Mouse (Mus musculus): Measurements from ENCODE around the gene Ttc22. TPM values are rescaled to one million over a fixed set of nuclear protein-coding genes. Genes with fewer than 3 reads are reported as not detected.

Gene Ttc22
- not detected for polyA plus RNA-seq (2014; fragmentation: Illumina TruSeq; extraction: RNeasy Lipid Tissue Mini Kit (QIAGEN cat#74804); ENCODE audit: low read depth, low replicate concordance)

DNA sequence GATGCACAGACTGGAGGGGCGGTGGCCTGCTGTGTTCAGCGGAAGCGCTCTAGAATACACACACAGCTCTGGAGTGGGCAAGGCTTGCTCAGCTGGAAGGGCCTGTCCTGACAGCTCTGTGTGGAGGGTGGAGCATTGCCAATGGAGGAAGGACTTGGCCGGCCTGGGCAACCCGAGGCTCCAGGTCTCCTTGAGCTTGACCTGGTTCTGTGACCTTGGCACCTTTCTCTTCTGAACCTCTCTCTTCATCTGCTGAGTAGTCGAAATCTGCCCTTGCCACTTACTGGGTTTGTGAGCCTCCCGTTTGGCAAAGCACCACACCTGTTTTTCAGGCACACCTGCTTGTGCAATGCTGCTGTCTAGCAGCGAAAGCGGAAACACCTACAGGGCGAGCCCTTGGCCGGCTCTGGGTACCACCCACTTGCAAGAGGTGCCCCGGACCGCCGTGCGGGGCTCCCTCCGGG lies at the start of gene Ttc22:
TSS of gene Ttc22 (plus strand) at position 403 of the 464 bp plus-strand sequence.

DNA sequence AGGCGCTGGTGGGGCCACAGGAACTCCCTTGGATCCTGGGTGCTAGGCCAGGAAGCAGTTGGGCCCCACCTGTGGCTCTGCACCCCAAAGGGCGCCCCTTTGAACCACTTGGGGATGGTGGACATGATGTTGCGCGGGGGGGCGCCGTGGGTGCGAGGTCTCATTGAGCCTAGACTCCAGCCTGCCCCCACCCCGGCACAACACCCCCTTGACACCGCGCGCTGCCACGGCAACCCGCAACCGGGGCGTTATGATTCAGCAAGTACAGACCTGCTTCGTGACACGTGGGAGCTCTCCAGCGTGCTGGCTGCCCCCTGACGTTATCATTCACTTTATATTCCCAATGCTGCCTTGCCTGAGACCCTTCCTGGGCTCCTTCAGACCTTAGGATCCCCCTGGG lies 5.2 kb upstream of the Ttc22 start, which contains the start of gene Lexm:
TSS of gene Lexm (minus strand) at position 186 of the 400 bp plus-strand sequence.

DNA sequence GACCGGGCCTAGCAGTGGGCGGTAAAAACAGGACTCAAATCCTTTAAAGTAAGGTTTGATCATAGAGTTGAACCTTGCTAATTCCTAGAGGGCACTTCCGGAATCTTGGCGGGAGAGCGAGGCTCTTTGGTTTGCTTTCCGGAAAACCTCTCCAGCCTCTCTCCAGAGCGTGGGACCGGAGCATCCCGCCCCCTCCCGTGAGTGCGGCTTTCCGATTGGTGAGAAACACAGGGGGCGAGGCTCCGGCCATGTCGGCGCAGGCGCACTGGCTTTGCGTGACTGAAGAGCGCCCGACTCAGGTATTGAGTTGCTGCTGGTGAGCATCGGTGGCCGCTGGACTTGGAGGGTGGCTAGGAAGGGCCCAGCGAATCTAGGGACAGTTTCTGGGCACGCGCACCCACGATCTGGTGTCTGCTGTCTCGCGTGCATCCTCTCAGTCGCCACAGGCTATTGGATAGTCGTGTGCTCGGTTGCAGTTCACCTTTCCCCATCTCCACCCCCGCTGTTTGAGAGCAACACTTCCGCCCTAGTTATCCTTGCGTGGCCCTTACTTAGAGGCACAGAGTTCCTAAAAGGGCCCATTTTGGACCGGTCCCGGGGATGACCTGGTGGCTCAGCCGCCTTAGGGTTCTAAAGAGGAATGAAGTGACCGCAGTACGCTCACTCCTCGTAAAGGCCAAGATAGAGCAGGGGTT lies 28.7 kb downstream of the Ttc22 start, which contains the start of gene Pars2:
TSS of gene Pars2 (plus strand) at position 237 of the 695 bp plus-strand sequence.

DNA sequence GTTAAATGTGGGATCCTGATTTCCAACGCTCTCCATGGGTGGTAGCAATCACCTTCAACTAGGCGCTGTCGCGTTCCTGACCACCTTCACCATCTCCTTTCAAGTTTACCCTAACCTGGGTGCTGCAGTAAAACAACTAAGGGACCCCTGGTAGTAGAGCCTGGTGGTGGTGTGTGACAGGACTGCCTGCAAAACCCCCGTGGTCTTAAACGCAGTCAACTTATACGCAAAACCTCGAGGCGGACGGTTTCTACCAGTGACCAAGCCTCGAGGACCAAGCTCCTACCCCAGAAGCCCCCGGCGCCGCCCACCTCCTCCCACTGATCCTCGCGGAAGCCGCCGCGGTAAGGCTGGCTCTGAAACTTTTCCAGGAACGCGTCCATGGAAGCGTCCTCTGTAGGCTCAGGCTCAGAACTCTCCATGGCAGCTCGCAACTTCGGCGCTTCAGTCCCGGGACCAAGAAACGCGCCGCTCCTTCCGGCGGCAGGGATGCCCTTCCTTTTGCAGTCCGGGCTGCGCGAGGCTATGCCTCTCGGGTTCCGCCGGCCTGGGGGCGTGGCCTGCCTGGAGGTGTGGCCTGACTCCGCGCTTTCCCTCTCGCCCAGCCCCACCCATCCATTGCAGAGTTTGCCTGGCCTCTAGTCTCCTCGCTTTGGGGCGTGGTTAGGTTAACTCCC lies 56.3 kb downstream of the Ttc22 start, which contains the start of gene Ttc4:
TSS of gene Ttc4 (minus strand) at position 503 of the 677 bp plus-strand sequence.

Other genes starting within 250 kb of the Ttc22 start
- gene Pcsk9, start 158.1 kb upstream of the Ttc22 start, polyA plus RNA-seq (2014; fragmentation: Illumina TruSeq; extraction: RNeasy Lipid Tissue Mini Kit (QIAGEN cat#74804); ENCODE audit: low read depth, low replicate concordance): not detected
- gene Bsnd, start 130.1 kb upstream of the Ttc22 start, polyA plus RNA-seq (2014; fragmentation: Illumina TruSeq; extraction: RNeasy Lipid Tissue Mini Kit (QIAGEN cat#74804); ENCODE audit: low read depth, low replicate concordance): not detected
- 2.7 TPM for gene Dhcr24, start 61.4 kb upstream of the Ttc22 start, polyA plus RNA-seq (2014; fragmentation: Illumina TruSeq; extraction: RNeasy Lipid Tissue Mini Kit (QIAGEN cat#74804); ENCODE audit: low read depth, low replicate concordance)
- not detected for gene Lexm, start 5.2 kb upstream of the Ttc22 start, polyA plus RNA-seq (2014; fragmentation: Illumina TruSeq; extraction: RNeasy Lipid Tissue Mini Kit (QIAGEN cat#74804); ENCODE audit: low read depth, low replicate concordance)
- 9.8 TPM for gene Pars2, start 28.6 kb downstream of the Ttc22 start, polyA plus RNA-seq (2014; fragmentation: Illumina TruSeq; extraction: RNeasy Lipid Tissue Mini Kit (QIAGEN cat#74804); ENCODE audit: low read depth, low replicate concordance)
- 31.1 TPM for gene Ttc4, start 56.5 kb downstream of the Ttc22 start, polyA plus RNA-seq (2014; fragmentation: Illumina TruSeq; extraction: RNeasy Lipid Tissue Mini Kit (QIAGEN cat#74804); ENCODE audit: low read depth, low replicate concordance)
- gene Mroh7, start 108.5 kb downstream of the Ttc22 start, polyA plus RNA-seq (2014; fragmentation: Illumina TruSeq; extraction: RNeasy Lipid Tissue Mini Kit (QIAGEN cat#74804); ENCODE audit: low read depth, low replicate concordance): 1.0 TPM
- gene Fam151a, start 111.5 kb downstream of the Ttc22 start, polyA plus RNA-seq (2014; fragmentation: Illumina TruSeq; extraction: RNeasy Lipid Tissue Mini Kit (QIAGEN cat#74804); ENCODE audit: low read depth, low replicate concordance): 0.39 TPM
- 14.8 TPM for gene Acot11, start 182.6 kb downstream of the Ttc22 start, polyA plus RNA-seq (2014; fragmentation: Illumina TruSeq; extraction: RNeasy Lipid Tissue Mini Kit (QIAGEN cat#74804); ENCODE audit: low read depth, low replicate concordance)

Data from heart, adult 10 weeks (tissue).